Mouse (Mus musculus): ENCODE measurements around the gene Ksr1. TPM values are rescaled to one million over a fixed set of nuclear protein-coding genes. Genes with fewer than 3 reads are reported as not detected.

Gene Ksr1
- polyA plus RNA-seq, 1 experiment = 18.2 TPM

- Histone ChIP-seq H3K27ac (ENCODE audit: control insufficient read depth, insufficient read depth, low read depth, low read length, poor library complexity) (no peak overlapping the region), H3K4me3 (replicated peaks; ENCODE audit: control insufficient read depth, low read depth, low read length) (no peak overlapping the region), H3K4me1 (ENCODE audit: control insufficient read depth, insufficient read depth, low read length) (peaks cover 5% of the 10 kb centered on the region; the same call in 1 of the 2 replicates)
- TF ChIP-seq POLR2A (IDR thresholded peaks at IDR 0.05; ENCODE audit: borderline replicate concordance, control insufficient read depth, low read depth, low read length) (no peak), CTCF (IDR thresholded peaks at IDR 0.05; ENCODE audit: control insufficient read depth, insufficient read depth, low read length) (no peak)
These were observed 160.7 kb downstream of the Ksr1 start for GRCm38 (mm10) chr11:78985505-78985904.

DNA sequence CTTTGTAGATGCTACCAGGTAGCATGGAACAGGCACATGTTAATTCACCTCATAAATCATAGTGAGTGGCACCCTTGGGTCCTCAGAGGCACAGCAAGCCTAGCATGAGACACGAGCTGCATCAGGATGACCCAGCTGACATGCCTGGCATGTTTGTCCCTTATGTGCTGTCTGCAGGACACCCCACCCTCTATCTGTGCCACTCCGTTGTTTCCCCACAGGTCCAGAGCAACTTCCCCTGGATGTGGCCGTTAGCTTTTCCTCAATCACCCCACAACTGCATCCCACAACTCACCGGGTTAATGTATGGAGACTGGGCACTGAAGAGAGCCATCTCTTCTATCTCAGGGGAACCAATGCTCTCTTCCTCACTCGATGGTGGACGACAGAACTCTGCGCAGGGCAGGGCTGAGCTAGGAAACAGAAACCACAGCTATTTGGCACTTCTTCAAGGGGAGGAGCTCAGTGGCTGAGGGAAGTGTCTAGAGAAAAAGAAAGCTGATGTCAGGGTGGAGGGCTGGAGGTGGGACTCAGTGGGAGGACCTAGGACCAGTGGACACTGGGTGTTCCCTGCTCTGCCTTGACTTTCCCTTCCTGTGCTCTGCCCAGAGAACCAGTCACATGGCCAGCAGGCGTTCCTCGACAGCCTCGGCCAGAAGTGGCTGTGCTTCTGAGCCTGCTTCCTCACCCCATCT is 161.6 kb downstream of the Ksr1 start, which contains the start of gene Lgals9:
TSS of gene Lgals9 (minus strand) at position 464 of the 695 bp plus-strand sequence.
- H3K27ac ChIP-seq (ENCODE audit: control insufficient read depth, insufficient read depth, low read depth, low read length, poor library complexity) = peak within 1 kb of the TSS; percentile 86
- 0% methylated on average over 10 of the region's 10 CpGs for WGBS
- H3K4me3 ChIP-seq (replicated peaks; ENCODE audit: control insufficient read depth, low read depth, low read length) = peak within 1 kb of the TSS; percentile 85
- TF ChIP-seq POLR2A (IDR thresholded peaks at IDR 0.05; ENCODE audit: borderline replicate concordance, control insufficient read depth, low read depth, low read length) (peak; percentile 51), CTCF (IDR thresholded peaks at IDR 0.05; ENCODE audit: control insufficient read depth, insufficient read depth, low read length) (no peak)
- peaks cover 5% of the 10 kb centered on the region; the same call in 1 of the 2 replicates for H3K4me1 ChIP-seq (ENCODE audit: control insufficient read depth, insufficient read depth, low read length)

- peak overlapping the region; percentile 85 for H3K4me3 ChIP-seq (replicated peaks; ENCODE audit: control insufficient read depth, low read depth, low read length)
- peak overlapping the region; percentile 86 for H3K27ac ChIP-seq (ENCODE audit: control insufficient read depth, insufficient read depth, low read depth, low read length, poor library complexity)
- 19% methylated on average over 7 of the region's 7 CpGs for WGBS
- peaks cover 5% of the 10 kb centered on the region; the same call in 1 of the 2 replicates for H3K4me1 ChIP-seq (ENCODE audit: control insufficient read depth, insufficient read depth, low read length)
- TF ChIP-seq POLR2A (IDR thresholded peaks at IDR 0.05; ENCODE audit: borderline replicate concordance, control insufficient read depth, low read depth, low read length) = no peak
- TF ChIP-seq CTCF (IDR thresholded peaks at IDR 0.05; ENCODE audit: control insufficient read depth, insufficient read depth, low read length) = no peak
These were observed 162.7 kb downstream of the Ksr1 start for GRCm38 (mm10) chr11:78983539-78983938.

- WGBS = 3% methylated on average over 12 of the region's 12 CpGs
- Histone ChIP-seq H3K4me3 (replicated peaks; ENCODE audit: control insufficient read depth, low read depth, low read length) (peak overlapping the region; percentile 60), H3K27ac (ENCODE audit: control insufficient read depth, insufficient read depth, low read depth, low read length, poor library complexity) (peak overlapping the region; percentile 86), H3K4me1 (ENCODE audit: control insufficient read depth, insufficient read depth, low read length) (peaks cover 5% of the 10 kb centered on the region; the same call in 1 of the 2 replicates)
- TF ChIP-seq CTCF (IDR thresholded peaks at IDR 0.05; ENCODE audit: control insufficient read depth, insufficient read depth, low read length) (no peak), POLR2A (IDR thresholded peaks at IDR 0.05; ENCODE audit: borderline replicate concordance, control insufficient read depth, low read depth, low read length) (no peak)
These were observed 163.5 kb downstream of the Ksr1 start for GRCm38 (mm10) chr11:78982513-78983291.

DNA sequence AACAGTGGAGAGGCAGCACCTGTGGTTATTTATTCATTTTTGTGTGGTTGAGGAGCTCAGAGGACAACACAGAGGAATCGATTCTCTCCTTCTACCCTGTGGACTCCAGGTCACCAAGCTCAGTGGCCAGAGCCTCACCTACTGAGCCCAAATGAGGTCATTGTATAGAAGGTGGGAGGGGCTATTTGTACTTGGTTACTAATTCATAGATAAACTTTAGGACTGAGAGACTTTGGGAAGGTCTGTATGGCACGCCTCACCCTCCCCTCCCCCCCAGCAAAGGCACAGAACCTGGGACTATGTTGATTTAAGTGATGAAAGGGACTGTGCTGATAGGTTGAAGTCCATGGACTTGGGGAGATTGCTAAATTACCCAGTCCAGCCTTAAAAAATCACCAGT is 164.2 kb downstream of the Ksr1 start:
- WGBS = 44% methylated on average over 2 of the region's 2 CpGs
- H3K4me3 ChIP-seq (replicated peaks; ENCODE audit: control insufficient read depth, low read depth, low read length) = no peak overlapping the region
- H3K27ac ChIP-seq (ENCODE audit: control insufficient read depth, insufficient read depth, low read depth, low read length, poor library complexity) = no peak overlapping the region
- H3K4me1 ChIP-seq (ENCODE audit: control insufficient read depth, insufficient read depth, low read length) = peaks cover 5% of the 10 kb centered on the region; the same call in 1 of the 2 replicates
- no peak for TF ChIP-seq POLR2A (IDR thresholded peaks at IDR 0.05; ENCODE audit: borderline replicate concordance, control insufficient read depth, low read depth, low read length)
- no peak for TF ChIP-seq CTCF (IDR thresholded peaks at IDR 0.05; ENCODE audit: control insufficient read depth, insufficient read depth, low read length)

DNA sequence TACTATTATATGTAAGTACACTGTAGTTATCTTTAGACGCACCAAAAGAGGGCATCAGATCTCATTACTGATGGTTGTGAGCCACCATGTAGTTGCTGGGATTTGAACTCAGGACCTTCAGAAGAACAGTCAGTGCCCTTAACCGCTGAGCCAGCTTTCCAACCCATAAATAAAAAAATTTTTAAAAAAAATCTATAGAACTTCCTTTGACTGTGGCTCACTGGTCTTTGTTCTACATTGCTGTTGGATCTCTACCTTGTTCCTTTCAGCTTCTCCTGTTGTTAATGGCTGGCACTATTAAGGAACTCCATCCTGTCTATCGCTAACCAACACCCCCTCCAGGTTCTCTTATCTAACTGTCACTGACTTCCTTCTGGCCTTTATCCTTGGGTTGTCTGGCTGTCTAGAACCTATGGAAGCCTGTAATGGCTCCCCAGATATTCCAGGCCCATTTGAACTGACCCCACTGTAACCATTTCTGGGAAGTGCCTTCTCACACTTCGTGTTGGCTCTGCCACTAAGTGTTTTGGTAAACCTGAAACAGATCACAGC is 166.0 kb downstream of the Ksr1 start:
- peak overlapping the region; percentile 35; the same call in 1 of the 2 replicates for H3K27ac ChIP-seq (ENCODE audit: control insufficient read depth, insufficient read depth, low read depth, low read length, poor library complexity)
- 35% methylated on average over 4 of the region's 4 CpGs for WGBS
- H3K4me3 ChIP-seq (replicated peaks; ENCODE audit: control insufficient read depth, low read depth, low read length) = no peak overlapping the region
- peaks cover 5% of the 10 kb centered on the region; the same call in 1 of the 2 replicates for H3K4me1 ChIP-seq (ENCODE audit: control insufficient read depth, insufficient read depth, low read length)
- TF ChIP-seq CTCF (IDR thresholded peaks at IDR 0.05; ENCODE audit: control insufficient read depth, insufficient read depth, low read length) = no peak
- TF ChIP-seq POLR2A (IDR thresholded peaks at IDR 0.05; ENCODE audit: borderline replicate concordance, control insufficient read depth, low read depth, low read length) = no peak

GRCm38 (mm10) chr11:78978176-78979019 is 167.8 kb downstream of the Ksr1 start:
- H3K27ac ChIP-seq (ENCODE audit: control insufficient read depth, insufficient read depth, low read depth, low read length, poor library complexity) = no peak overlapping the region
- peaks cover 6% of the 10 kb centered on the region; the same call in 1 of the 2 replicates for H3K4me1 ChIP-seq (ENCODE audit: control insufficient read depth, insufficient read depth, low read length)
- WGBS = 85% methylated on average over 12 of the region's 12 CpGs
- TF ChIP-seq CTCF (IDR thresholded peaks at IDR 0.05; ENCODE audit: control insufficient read depth, insufficient read depth, low read length) (no peak), POLR2A (IDR thresholded peaks at IDR 0.05; ENCODE audit: borderline replicate concordance, control insufficient read depth, low read depth, low read length) (no peak)
- no peak overlapping the region for H3K4me3 ChIP-seq (replicated peaks; ENCODE audit: control insufficient read depth, low read depth, low read length)

Data from bone marrow, adult 2 months (tissue).